Mouse (Mus musculus): ENCODE data around the gene Gprc5a.

The Gprc5a gene

GRCm38 (mm10) chr6:135102736-135103303 is 37.4 kb downstream of the Gprc5a start:
- TF ChIP-seq NANOG (IDR thresholded peaks at IDR 0.05; ENCODE audit: borderline replicate concordance, low read length) (no peak), CTCF (conservative IDR thresholded peaks at IDR 0.05; ENCODE audit: low read length) (no peak), POU5F1 (IDR thresholded peaks at IDR 0.05; ENCODE audit: borderline replicate concordance, low read length) (no peak)
- H3K4me1 ChIP-seq (replicated peaks; ENCODE audit: low read depth, low read length) = peaks cover 20% of the 10 kb centered on the region
- no peaks in the 10 kb centered on the region for H3K9me3 ChIP-seq (ENCODE audit: low read length)
- no peak overlapping the region for H3K4me3 ChIP-seq (replicated peaks; ENCODE audit: low read length)
- peaks cover 13% of the 10 kb centered on the region for H3K27me3 ChIP-seq (ENCODE audit: insufficient read depth, low read length)
- no peaks in the 10 kb centered on the region for H3K36me3 ChIP-seq (ENCODE audit: insufficient read depth, low read length)

DNA sequence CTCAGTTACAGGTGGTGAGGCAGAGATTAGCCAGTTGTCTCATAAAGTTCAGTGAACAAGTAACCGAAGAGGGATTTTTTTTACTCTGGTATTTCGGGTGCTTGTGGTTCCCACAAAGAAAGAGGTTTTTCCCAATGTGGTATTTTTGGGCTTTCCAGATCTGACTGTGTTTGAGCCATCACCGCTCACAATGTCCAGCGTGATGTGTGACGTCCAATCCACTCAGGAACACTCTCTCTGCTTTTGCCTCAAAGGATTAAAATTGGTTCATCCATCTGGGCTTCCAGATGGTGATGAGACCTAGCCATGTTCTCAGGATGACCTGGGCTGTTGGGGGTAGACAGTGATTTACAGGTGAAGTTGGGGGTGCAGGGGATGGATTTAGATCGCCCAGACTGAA is 41.6 kb downstream of the Gprc5a start:
- no peaks in the 10 kb centered on the region for H3K9me3 ChIP-seq (ENCODE audit: low read length)
- H3K4me1 ChIP-seq (replicated peaks; ENCODE audit: low read depth, low read length) = peaks cover 17% of the 10 kb centered on the region
- H3K4me3 ChIP-seq (replicated peaks; ENCODE audit: low read length) = no peak overlapping the region
- no peak for TF ChIP-seq NANOG (IDR thresholded peaks at IDR 0.05; ENCODE audit: borderline replicate concordance, low read length)
- TF ChIP-seq POU5F1 (IDR thresholded peaks at IDR 0.05; ENCODE audit: borderline replicate concordance, low read length) = no peak
- TF ChIP-seq CTCF (conservative IDR thresholded peaks at IDR 0.05; ENCODE audit: low read length) = no peak
- H3K36me3 ChIP-seq (ENCODE audit: insufficient read depth, low read length) = no peaks in the 10 kb centered on the region
- peaks cover 13% of the 10 kb centered on the region for H3K27me3 ChIP-seq (ENCODE audit: insufficient read depth, low read length)

DNA sequence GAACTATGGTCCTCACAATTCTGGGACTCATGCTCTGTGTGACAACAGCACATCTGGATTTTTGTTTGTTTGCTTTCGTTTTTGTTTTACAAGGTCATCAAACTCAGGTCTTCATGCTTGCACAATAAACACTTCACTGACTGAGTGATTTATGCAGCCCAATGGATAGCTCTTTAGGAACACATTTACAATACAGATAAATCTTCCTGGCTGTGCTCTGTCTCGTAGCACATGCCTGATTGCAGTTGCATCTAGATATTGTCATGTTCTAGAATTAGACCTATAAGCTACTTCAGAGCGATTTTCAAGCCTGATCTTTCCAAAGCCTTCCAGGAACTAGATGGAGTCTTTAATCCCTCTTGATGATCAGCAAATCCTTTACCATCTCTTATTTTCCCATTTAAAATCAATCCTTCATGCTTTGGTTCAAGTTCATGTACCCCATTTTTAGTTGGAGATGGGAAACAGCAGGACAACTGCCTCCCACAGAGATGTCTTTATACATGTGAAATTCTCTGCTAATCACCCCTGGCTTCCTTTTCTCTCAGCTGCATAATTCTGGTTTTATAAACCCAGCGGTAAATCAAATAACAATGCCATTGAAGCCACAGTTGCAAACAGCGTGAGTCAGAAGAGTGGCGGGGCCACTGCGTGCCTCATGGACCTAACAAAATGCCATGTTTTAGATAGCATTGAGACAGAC is 47.1 kb downstream of the Gprc5a start:
- Histone ChIP-seq H3K4me1 (replicated peaks; ENCODE audit: low read depth, low read length) (peaks cover 14% of the 10 kb centered on the region), H3K36me3 (ENCODE audit: insufficient read depth, low read length) (no peaks in the 10 kb centered on the region), H3K27me3 (ENCODE audit: insufficient read depth, low read length) (no peaks in the 10 kb centered on the region), H3K4me3 (replicated peaks; ENCODE audit: low read length) (no peak overlapping the region), H3K9me3 (ENCODE audit: low read length) (peaks cover 16% of the 10 kb centered on the region)
- TF ChIP-seq POU5F1 (IDR thresholded peaks at IDR 0.05; ENCODE audit: borderline replicate concordance, low read length) (no peak), NANOG (IDR thresholded peaks at IDR 0.05; ENCODE audit: borderline replicate concordance, low read length) (no peak), CTCF (conservative IDR thresholded peaks at IDR 0.05; ENCODE audit: low read length) (no peak)

- H3K27me3 ChIP-seq (ENCODE audit: insufficient read depth, low read length) = no peaks in the 10 kb centered on the region
- H3K9me3 ChIP-seq (ENCODE audit: low read length) = peaks cover 16% of the 10 kb centered on the region
- H3K36me3 ChIP-seq (ENCODE audit: insufficient read depth, low read length) = no peaks in the 10 kb centered on the region
- H3K4me1 ChIP-seq (replicated peaks; ENCODE audit: low read depth, low read length) = peaks cover 14% of the 10 kb centered on the region
- no peak overlapping the region for H3K4me3 ChIP-seq (replicated peaks; ENCODE audit: low read length)
- TF ChIP-seq NANOG (IDR thresholded peaks at IDR 0.05; ENCODE audit: borderline replicate concordance, low read length) = no peak
- no peak for TF ChIP-seq CTCF (conservative IDR thresholded peaks at IDR 0.05; ENCODE audit: low read length)
- TF ChIP-seq POU5F1 (IDR thresholded peaks at IDR 0.05; ENCODE audit: borderline replicate concordance, low read length) = no peak
These were observed 47.6 kb downstream of the Gprc5a start for GRCm38 (mm10) chr6:135113114-135113436.

DNA sequence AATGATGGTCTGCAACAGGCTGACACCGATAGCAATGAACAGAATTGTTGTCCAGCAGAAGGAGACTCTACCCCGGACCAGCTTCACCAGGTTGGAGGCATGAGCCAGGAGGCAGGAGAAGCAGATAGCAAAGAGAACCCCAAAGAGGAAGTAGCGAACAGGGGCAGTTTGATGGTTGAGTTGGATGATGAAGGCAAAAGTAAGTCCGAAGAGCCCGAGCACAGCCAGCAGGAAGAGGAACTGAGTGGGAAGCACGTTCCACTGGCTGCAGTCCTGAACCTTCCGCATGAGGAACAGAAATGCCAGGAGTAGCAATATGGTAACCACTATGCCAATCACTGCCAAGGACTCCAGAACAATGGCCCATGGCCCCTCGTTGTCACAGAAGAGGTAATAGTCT is 51.0 kb downstream of the Gprc5a start:
- Histone ChIP-seq H3K4me1 (replicated peaks; ENCODE audit: low read depth, low read length) (peaks cover 14% of the 10 kb centered on the region), H3K36me3 (ENCODE audit: insufficient read depth, low read length) (no peaks in the 10 kb centered on the region), H3K4me3 (replicated peaks; ENCODE audit: low read length) (no peak overlapping the region), H3K27me3 (ENCODE audit: insufficient read depth, low read length) (no peaks in the 10 kb centered on the region), H3K9me3 (ENCODE audit: low read length) (peaks cover 16% of the 10 kb centered on the region)
- TF ChIP-seq CTCF (conservative IDR thresholded peaks at IDR 0.05; ENCODE audit: low read length) = no peak
- TF ChIP-seq POU5F1 (IDR thresholded peaks at IDR 0.05; ENCODE audit: borderline replicate concordance, low read length) = no peak
- TF ChIP-seq NANOG (IDR thresholded peaks at IDR 0.05; ENCODE audit: borderline replicate concordance, low read length) = no peak

DNA sequence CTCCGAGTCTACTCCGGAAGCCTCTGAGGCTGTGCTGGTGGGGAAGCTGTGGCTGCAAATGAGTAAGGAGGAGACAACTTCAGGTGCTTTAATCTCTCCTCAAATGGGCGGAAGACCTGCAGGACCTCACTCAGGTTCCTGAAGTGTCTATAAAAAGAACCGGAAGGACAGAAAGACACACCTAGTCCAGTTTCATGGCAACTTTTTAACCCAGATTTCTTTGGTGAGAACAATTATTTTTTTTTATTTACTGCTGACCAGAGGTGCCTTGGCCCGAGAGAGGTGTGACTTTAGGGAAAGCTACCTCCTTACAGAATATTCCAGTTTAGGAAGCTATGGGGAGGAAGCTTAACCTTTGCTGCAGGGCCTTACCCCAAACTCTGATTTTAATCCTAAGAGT is 52.7 kb downstream of the Gprc5a start, which contains the start of gene Gprc5d:
Gene Gprc5d (minus strand): TSS at position 101 of the 400 bp plus-strand sequence.
- Histone ChIP-seq H3K36me3 (ENCODE audit: insufficient read depth, low read length) (no peaks in the 10 kb centered on the region), H3K27me3 (ENCODE audit: insufficient read depth, low read length) (no peaks in the 10 kb centered on the region), H3K4me3 (replicated peaks; ENCODE audit: low read length) (no peak within 1 kb of the TSS), H3K9me3 (ENCODE audit: low read length) (peaks cover 16% of the 10 kb centered on the region), H3K4me1 (replicated peaks; ENCODE audit: low read depth, low read length) (peaks cover 3% of the 10 kb centered on the region)
- no peak for TF ChIP-seq CTCF (conservative IDR thresholded peaks at IDR 0.05; ENCODE audit: low read length)
- no peak for TF ChIP-seq NANOG (IDR thresholded peaks at IDR 0.05; ENCODE audit: borderline replicate concordance, low read length)
- TF ChIP-seq POU5F1 (IDR thresholded peaks at IDR 0.05; ENCODE audit: borderline replicate concordance, low read length) = no peak

DNA sequence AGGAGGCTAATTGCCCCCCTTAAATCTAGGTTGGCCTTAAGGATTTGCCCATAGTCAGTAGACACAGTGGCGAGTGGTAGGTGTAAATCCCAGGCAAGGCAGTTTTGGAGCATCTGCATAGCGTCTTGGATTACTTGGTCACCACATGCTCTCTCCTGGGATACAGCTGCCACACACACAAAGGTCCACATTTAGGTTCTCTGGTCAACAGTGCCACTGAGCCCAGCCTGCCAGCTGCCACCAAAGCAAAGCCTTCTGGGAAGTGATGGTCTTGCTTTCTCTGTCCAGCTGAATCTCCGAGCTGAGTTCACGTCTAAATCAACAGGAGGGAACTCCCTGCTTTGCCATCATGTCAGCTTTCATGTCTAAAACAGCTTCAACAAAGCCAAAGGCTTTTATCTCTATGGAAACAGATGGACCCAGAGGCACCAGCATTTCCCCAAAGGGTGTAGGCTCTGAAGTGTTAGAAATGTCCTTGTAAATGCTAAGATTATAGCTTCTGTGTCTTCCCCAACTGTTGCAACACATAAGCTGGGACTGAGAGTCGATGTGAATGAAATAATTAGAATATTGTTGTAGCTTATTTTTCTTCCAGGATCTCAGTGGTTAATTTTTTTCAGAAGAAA is 59.4 kb downstream of the Gprc5a start:
- TF ChIP-seq NANOG (IDR thresholded peaks at IDR 0.05; ENCODE audit: borderline replicate concordance, low read length) = no peak
- no peak overlapping the region for H3K4me3 ChIP-seq (replicated peaks; ENCODE audit: low read length)

GRCm38 (mm10) chr6:135133086-135133485 is 67.6 kb downstream of the Gprc5a start:
- TF ChIP-seq NANOG (IDR thresholded peaks at IDR 0.05; ENCODE audit: borderline replicate concordance, low read length) = no peak
- no peak for TF ChIP-seq POU5F1 (IDR thresholded peaks at IDR 0.05; ENCODE audit: borderline replicate concordance, low read length)
- no peak for TF ChIP-seq CTCF (conservative IDR thresholded peaks at IDR 0.05; ENCODE audit: low read length)
- Histone ChIP-seq H3K4me1 (replicated peaks; ENCODE audit: low read depth, low read length) (peaks cover 26% of the 10 kb centered on the region), H3K9me3 (ENCODE audit: low read length) (no peaks in the 10 kb centered on the region), H3K36me3 (ENCODE audit: insufficient read depth, low read length) (no peaks in the 10 kb centered on the region), H3K4me3 (replicated peaks; ENCODE audit: low read length) (no peak overlapping the region), H3K27me3 (ENCODE audit: insufficient read depth, low read length) (peaks cover 3% of the 10 kb centered on the region; the same call in 1 of the 2 replicates)

More for the DNA sequence above, 59.4 kb downstream of the Gprc5a start:
- no peaks in the 10 kb centered on the region for H3K9me3 ChIP-seq (ENCODE audit: low read length)
- H3K27me3 ChIP-seq (ENCODE audit: insufficient read depth, low read length) = peaks cover 6% of the 10 kb centered on the region; the same call in 1 of the 2 replicates
- no peaks in the 10 kb centered on the region for H3K36me3 ChIP-seq (ENCODE audit: insufficient read depth, low read length)
- no peaks in the 10 kb centered on the region for H3K4me1 ChIP-seq (replicated peaks; ENCODE audit: low read depth, low read length)
